In the genomic region with DNA sequence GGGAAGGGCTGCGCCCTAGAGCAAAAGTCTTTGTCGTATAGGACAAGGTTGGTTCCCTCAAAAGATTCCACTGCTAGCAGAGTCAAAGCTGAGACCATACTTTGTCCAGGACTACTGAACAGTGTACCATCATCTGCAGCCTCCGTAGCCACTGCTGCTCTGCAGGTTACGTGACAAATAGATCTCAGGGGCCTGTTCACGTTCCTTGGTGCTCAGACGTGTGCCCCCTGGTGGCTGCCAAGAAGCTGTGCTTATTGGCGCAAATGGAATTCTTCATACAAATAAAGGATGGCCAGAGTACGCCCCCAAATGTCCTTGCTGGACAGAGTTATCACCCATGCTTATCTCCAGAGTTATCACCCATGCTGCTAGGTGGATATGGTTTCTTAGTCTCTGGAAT, we compare ENCODE assay signal across 9 mouse cellular contexts. TPM values are rescaled to one million over a fixed set of nuclear protein-coding genes. Genes with fewer than 3 reads are reported as not detected.
A peak's percentile ranks its signal among the peaks of the same experiment; 100 is the strongest.
DNase-seq lines count a peak whose midpoint lies in the region; ATAC-seq and TF ChIP-seq lines count a peak whose summit lies in the region.
"Had no signal": no experiment of that assay in that cellular context is flagged by ENCODE, and none has a peak within 500 bp of the region (broad histone marks: within the 10 kb centered on the region; RNA-seq: fewer than 3 reads in every experiment).

No protein-coding gene starts in this region.

- H3K36me3 ChIP-seq in embryonic facial prominence, embryonic 14.5 days (ENCODE audit: control insufficient read depth, insufficient read depth, low read length), result peaks cover 9% of the 10 kb centered on the region
- H3K36me3 ChIP-seq in liver, postnatal 0 days (replicated peaks; ENCODE audit: insufficient read depth, low read length), result peaks cover 7% of the 10 kb centered on the region
- peaks cover 16% of the 10 kb centered on the region for H3K36me3 ChIP-seq in neural tube, embryonic 15.5 days

- H3K4me1 ChIP-seq in embryonic facial prominence, embryonic 14.5 days (ENCODE audit: control insufficient read depth, insufficient read depth, low read length), result peaks cover 4% of the 10 kb centered on the region; the same call in 1 of the 2 replicates
- H3K4me1 ChIP-seq in liver, postnatal 0 days (ENCODE audit: insufficient read depth), result peaks cover 43% of the 10 kb centered on the region
- peaks cover 20% of the 10 kb centered on the region for H3K4me1 ChIP-seq in neural tube, embryonic 15.5 days

- DNase-seq in urinary bladder, postnatal 25 days (ENCODE audit: low spot score), result peak; percentile 68
- DNase-seq in urinary bladder, adult 2 months (ENCODE audit: low spot score), result no peak
- DNase-seq in brain, adult 2 months (ENCODE audit: low read depth, low spot score), result peak; percentile 97
- DNase-seq in embryonic facial prominence, embryonic 14.5 days (ENCODE audit: low spot score), result peak; percentile 92
- DNase-seq in induced T-regulatory cell, adult 2 months (ENCODE audit: low read depth), result peak; percentile 82
- DNase-seq in liver, postnatal 0 days, result peak; percentile 77

- TF ChIP-seq EP300 in liver, postnatal 0 days (IDR thresholded peaks at IDR 0.05; ENCODE audit: low read depth), result no peak

- H3K9ac ChIP-seq in embryonic facial prominence, embryonic 14.5 days (ENCODE audit: low read depth, low read length), result no peak overlapping the region
- H3K9ac ChIP-seq in liver, postnatal 0 days (replicated peaks), result no peak overlapping the region
- H3K9ac ChIP-seq in neural tube, embryonic 15.5 days (replicated peaks), result no peak overlapping the region
- H3K9ac ChIP-seq: heart, embryonic 15.5 days had no signal

- peak; percentile 56 for ATAC-seq in embryonic facial prominence, embryonic 14.5 days (ENCODE audit: low read depth)
- ATAC-seq in liver, postnatal 0 days, result peak; percentile 15; the same call in 1 of the 2 replicates
- peak; percentile 54 for ATAC-seq in neural tube, embryonic 15.5 days (ENCODE audit: low FRiP score)
- ATAC-seq in granulocyte monocyte progenitor cell, adult 5-6 weeks (replicated peaks; ENCODE audit: poor library complexity, severe bottlenecking), result no peak

- H3K4me3 ChIP-seq in embryonic facial prominence, embryonic 14.5 days (ENCODE audit: low read depth, low read length), result no peak overlapping the region
- no peak overlapping the region for H3K4me3 ChIP-seq in liver, postnatal 0 days (ENCODE audit: low read depth, low read length)
- H3K4me3 ChIP-seq in neural tube, embryonic 15.5 days (replicated peaks), result no peak overlapping the region
- H3K4me3 ChIP-seq: heart, embryonic 15.5 days had no signal

- TF ChIP-seq CTCF in liver, postnatal 0 days (IDR thresholded peaks at IDR 0.05; ENCODE audit: low read depth), result peak; percentile 96

- no peak overlapping the region for H3K4me2 ChIP-seq in embryonic facial prominence, embryonic 14.5 days (ENCODE audit: low read depth, low read length)
- no peak overlapping the region for H3K4me2 ChIP-seq in liver, postnatal 0 days (ENCODE audit: low read depth, low read length)
- no peak overlapping the region for H3K4me2 ChIP-seq in neural tube, embryonic 15.5 days
- H3K4me2 ChIP-seq: heart, embryonic 15.5 days had no signal

- no peak overlapping the region for H3K27ac ChIP-seq in embryonic facial prominence, embryonic 14.5 days (replicated peaks; ENCODE audit: low read depth, low read length)
- no peak overlapping the region for H3K27ac ChIP-seq in liver, postnatal 0 days (ENCODE audit: low read depth)
- no peak overlapping the region for H3K27ac ChIP-seq in neural tube, embryonic 15.5 days (replicated peaks)
- H3K27ac ChIP-seq: heart, embryonic 15.5 days had no signal

- H3K9me3 ChIP-seq in embryonic facial prominence, embryonic 14.5 days (ENCODE audit: control insufficient read depth, low read length), result no peaks in the 10 kb centered on the region
- no peaks in the 10 kb centered on the region for H3K9me3 ChIP-seq in liver, postnatal 0 days (ENCODE audit: low read length)
- H3K9me3 ChIP-seq in neural tube, embryonic 15.5 days (replicated peaks), result no peaks in the 10 kb centered on the region
- H3K9me3 ChIP-seq: heart, embryonic 15.5 days had no signal

- 25% methylated on average over 8 of the region's 8 CpGs for WGBS in embryonic facial prominence, embryonic 14.5 days
- WGBS in liver, postnatal 0 days (ENCODE audit: insufficient replicate concordance), result 28% methylated on average over 8 of the region's 8 CpGs
- WGBS in neural tube, embryonic 15.5 days, result 25% methylated on average over 8 of the region's 8 CpGs

- no peaks in the 10 kb centered on the region for H3K27me3 ChIP-seq in embryonic facial prominence, embryonic 14.5 days (replicated peaks; ENCODE audit: control insufficient read depth, insufficient read depth, low read length)
- H3K27me3 ChIP-seq in liver, postnatal 0 days (ENCODE audit: insufficient read depth, low read length), result no peaks in the 10 kb centered on the region
- H3K27me3 ChIP-seq in neural tube, embryonic 15.5 days (replicated peaks), result no peaks in the 10 kb centered on the region
- H3K27me3 ChIP-seq: heart, embryonic 15.5 days had no signal

RNA-seq across cellular contexts. Expression of gene Abtb1, which starts 10.3 kb away (rescaled TPM):
- 48.1 and 51.8 TPM in 2 replicates for polyA plus RNA-seq in urinary bladder, adult 2 months (2012; rRNA removed)
- polyA plus RNA-seq in embryonic facial prominence, embryonic 14.5 days (2014; fragmentation: Nextera tagmentation; extraction: Ambion mirVana), result 21.0 and 25.9 TPM in 2 replicates
- polyA plus RNA-seq in liver, postnatal 0 days (2015; fragmentation: Nextera tagmentation; extraction: Ambion mirVana), result 36.2 and 39.1 TPM in 2 replicates
- polyA plus RNA-seq in neural tube, embryonic 15.5 days (2015; fragmentation: Nextera tagmentation; extraction: Ambion mirVana), result 42.4 and 45.4 TPM in 2 replicates
- 19.7 and 21.6 TPM in 2 replicates for total RNA-seq in granulocyte monocyte progenitor cell, adult 5-6 weeks (2014; fragmentation: Nextera tagmentation)
- total RNA-seq in granulocyte monocyte progenitor cell, adult 5-6 weeks (2017), result 22.3 and 35.6 TPM in 2 replicates

RNA-seq across cellular contexts. Expression of gene Podxl2, which starts 43.4 kb away (rescaled TPM):
- polyA plus RNA-seq in urinary bladder, adult 2 months (2012; rRNA removed), result 23.2 and 24.2 TPM in 2 replicates
- polyA plus RNA-seq in embryonic facial prominence, embryonic 14.5 days (2014; fragmentation: Nextera tagmentation; extraction: Ambion mirVana), result 83.4 and 95.9 TPM in 2 replicates
- 1.1 and 1.3 TPM in 2 replicates for polyA plus RNA-seq in liver, postnatal 0 days (2015; fragmentation: Nextera tagmentation; extraction: Ambion mirVana)
- 504 and 640 TPM in 2 replicates for polyA plus RNA-seq in neural tube, embryonic 15.5 days (2015; fragmentation: Nextera tagmentation; extraction: Ambion mirVana)
- total RNA-seq in granulocyte monocyte progenitor cell, adult 5-6 weeks (2014; fragmentation: Nextera tagmentation), result not detected in 2 replicates
- not detected in 2 replicates for total RNA-seq in granulocyte monocyte progenitor cell, adult 5-6 weeks (2017)

Comparison
In these comparisons a context has a peak if more than half of its experiments do, and no peak if none do; other contexts are left out.
1. RNA of gene Podxl2, which starts 43.4 kb away (polyA plus RNA-seq): 504 to 640 TPM in neural tube, embryonic 15.5 days, 83.4 to 95.9 TPM in embryonic facial prominence, embryonic 14.5 days and 23.2 to 24.2 TPM in urinary bladder, adult 2 months; 1.1 to 1.3 TPM in liver, postnatal 0 days; every median in the first group is over 10 times any median in the second.